Mouse (Mus musculus): ENCODE measurements around the gene Rpl23a.
"Not testable (repeated sequence)": the region's sequence is repeated elsewhere in the genome, so short reads cannot be mapped to it uniquely, and the experiment has no call there.

Rpl23a gene

DNA sequence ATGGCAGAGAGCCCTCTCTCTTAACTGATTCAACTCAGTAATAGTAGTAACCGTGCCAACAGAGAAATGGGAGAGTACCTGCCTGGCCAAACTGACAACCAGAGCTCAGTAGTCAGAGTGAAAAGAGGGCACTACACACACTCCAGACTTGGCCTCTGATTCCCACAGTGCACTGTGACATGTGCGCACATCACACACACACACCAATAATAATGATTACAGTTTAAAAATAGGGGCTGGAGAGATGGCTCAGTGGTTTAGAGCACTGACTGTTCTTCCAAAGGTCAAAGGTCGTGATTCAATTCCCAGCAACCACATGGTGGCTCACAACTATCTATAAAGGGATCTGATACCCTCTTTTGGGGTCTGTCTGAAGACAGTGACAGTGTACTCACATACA, 45.4 kb downstream of the Rpl23a start:
- no peak for DNase-seq

GRCm38 (mm10) chr11:78137584-78137983, 45.8 kb downstream of the Rpl23a start:
- DNase-seq, result no peak

DNA sequence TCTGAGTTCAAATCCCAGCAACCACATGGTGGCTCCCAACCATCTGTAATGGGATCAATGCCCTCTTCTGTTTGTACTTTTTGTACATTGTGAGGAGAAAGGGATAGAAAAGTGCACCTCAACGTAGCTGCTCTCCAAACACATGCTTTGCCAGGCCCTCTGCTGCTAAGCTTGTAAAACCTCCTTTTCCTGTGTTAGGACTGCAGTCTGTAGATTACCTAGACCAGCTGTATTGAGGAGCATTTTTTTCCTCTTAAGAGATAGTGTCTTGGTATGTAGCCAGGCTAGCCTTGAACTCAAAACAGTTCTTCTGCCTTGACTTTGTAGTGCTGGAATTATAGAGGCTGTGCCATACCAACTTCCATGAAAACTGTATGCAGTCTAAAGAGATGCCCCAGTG, 47.3 kb downstream of the Rpl23a start:
- no peak for DNase-seq

GRCm38 (mm10) chr11:78135314-78135713, 48.1 kb downstream of the Rpl23a start:
- not testable (repeated sequence) for DNase-seq

GRCm38 (mm10) chr11:78134344-78134743, 49.0 kb downstream of the Rpl23a start:
- DNase-seq, result no peak

GRCm38 (mm10) chr11:78133915-78134314, 49.5 kb downstream of the Rpl23a start:
- DNase-seq, result no peak

Data from cerebellum, adult 11-12 months (tissue).